Mouse (Mus musculus): Measurements from ENCODE around the gene Cdk17.

DNA sequence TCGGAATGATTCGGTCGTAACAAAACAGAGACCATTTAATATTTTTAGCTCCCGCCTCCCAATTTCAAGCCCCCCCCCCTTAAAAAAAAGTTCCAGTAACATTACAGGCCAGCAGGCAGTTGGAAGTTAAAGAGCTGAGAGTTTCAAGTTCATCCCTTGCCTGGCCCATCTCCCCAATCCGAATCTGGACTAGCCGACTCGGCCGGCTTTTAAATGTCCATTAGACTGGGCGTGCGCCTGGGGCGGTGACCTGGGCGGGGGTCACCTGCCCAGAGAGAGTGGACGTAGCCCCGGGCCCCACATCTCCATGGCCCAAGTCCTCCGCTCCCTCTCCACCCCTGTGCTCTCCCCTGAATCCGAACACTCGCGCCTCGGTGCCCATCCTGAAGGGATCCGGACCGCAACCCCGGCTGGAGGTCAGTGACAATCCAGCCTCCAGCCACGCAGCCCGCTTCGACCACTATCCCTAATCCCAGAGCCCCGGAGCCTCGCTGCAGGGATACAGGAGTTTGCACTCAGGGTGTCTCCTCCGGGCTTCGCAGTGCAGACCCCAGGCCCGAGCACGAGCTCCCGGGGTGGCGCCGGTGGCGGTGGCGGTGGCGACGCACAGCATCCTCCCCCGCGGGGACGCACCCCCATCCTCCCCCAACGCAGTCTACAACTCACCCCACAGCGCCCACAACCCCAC lies 149.4 kb downstream of the Cdk17 start:
- no peak for TF ChIP-seq CTCF (IDR thresholded peaks at IDR 0.05; ENCODE audit: low read depth)
- no peak for TF ChIP-seq EP300 (IDR thresholded peaks at IDR 0.05; ENCODE audit: low read depth)
